Mouse (Mus musculus) adrenal gland (tissue): ENCODE data around the gene Rnaset2b.
"Not testable (repeated sequence)": the region's sequence is repeated elsewhere in the genome, so short reads cannot be mapped to it uniquely, and the experiment has no call there.

Source experiments
- intact Hi-C: fragments of 180-260 bp; cut with DNase I; formaldehyde crosslinking; loops from one replicate; pipeline ENCODE4 v1.15.1; 2025

The Rnaset2b gene

DNA sequence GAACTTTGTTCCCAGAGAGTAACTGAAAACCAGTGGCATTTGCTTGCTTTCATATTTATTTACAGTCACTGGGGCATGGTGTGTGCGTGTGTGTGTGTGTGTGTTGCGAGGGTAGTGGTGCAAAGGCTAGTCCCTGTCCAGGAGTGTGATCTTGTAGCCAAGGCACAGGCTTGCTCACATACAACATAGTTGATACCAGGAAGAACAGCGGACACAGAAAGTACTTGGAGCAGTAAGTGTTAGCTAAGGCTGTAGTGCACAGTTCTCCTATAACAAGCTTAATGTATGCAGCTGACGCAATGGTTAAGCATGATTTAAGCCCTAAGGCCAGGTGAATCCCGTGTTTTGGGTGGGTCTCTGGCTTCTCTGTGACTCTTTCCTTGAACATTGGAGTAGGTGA lies 8.9 kb downstream of the Rnaset2b start:
- intact Hi-C loops = not testable (repeated sequence)

DNA sequence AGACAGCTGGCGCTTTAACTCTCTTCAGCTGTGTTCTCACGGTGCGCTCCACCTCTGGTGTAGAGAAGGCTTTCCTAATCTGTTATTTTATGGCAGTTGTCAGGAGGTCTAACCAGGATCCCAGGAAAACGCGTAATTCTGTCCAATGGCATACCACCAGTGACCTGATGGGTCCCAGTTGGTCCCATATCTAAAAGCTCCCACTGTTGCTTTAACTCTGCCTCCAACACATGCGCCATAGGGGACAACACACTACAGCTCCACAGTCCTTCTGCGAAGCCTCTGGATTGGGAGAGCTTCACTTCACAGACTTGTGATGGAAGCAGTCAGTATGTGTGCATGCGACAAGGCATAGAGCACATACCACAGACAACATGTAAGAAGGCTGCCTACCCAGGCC lies 9.7 kb downstream of the Rnaset2b start:
- intact Hi-C loops = not testable (repeated sequence)

DNA sequence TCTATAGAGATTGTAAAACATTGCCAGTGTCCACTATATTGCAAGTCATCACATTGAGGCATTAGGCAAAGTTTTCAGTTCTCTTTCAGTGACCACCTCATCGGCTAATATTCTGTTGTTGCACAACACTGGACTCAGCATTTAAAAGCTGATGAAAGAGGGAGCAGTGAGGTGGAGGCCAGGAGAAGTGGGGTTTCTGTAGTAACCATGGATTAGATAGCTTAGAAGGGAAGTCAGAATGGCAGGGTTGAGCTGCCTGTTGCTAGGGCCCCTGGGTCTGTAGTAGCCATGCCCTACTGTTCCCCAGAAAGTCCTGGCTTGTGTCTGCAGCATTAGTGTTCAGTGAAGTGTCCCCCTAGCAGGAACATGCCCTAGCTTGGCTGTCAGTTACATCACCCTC lies 15.7 kb downstream of the Rnaset2b start:
- intact Hi-C loops = not testable (repeated sequence)

DNA sequence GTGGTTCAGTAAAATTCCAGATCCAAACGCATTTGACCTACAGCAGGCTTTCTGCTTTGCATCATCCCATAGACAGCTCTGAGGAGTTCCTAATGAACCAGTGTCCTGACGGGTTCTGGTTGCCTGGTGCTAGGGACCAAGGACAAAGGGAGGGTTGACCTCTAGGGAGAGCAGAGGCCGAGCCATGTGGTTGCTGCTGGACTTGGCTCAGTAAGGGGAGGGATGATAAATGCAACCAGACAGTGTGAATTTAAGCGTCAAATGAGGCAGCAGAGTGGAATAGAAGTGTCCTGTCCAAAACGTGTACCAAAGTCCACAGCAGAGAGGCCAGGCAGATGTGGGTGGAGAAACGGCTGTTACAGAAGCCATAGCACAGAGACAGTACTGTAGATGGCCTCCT lies 25.1 kb downstream of the Rnaset2b start:
- intact Hi-C loops = not testable (repeated sequence)

DNA sequence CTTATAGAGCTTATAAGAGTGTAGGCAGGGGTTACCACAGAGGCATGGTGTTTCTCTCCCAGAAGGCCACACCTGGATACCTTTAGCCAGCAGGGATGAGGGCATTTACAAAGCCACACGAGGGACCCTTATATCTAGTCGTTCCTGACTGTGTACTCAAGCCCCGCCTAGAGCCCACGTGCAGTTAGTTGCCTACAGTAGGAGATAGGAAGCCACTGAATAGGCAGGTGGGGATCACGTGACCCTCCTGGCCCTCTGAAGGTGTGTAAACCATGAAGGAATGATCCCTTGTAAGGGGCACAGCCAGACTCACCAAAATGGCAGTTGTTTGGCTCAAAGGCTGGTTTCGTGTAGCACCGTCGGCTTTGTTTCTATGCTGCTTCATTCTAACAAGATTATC lies 26.4 kb downstream of the Rnaset2b start:
- intact Hi-C loops = not testable (repeated sequence)

DNA sequence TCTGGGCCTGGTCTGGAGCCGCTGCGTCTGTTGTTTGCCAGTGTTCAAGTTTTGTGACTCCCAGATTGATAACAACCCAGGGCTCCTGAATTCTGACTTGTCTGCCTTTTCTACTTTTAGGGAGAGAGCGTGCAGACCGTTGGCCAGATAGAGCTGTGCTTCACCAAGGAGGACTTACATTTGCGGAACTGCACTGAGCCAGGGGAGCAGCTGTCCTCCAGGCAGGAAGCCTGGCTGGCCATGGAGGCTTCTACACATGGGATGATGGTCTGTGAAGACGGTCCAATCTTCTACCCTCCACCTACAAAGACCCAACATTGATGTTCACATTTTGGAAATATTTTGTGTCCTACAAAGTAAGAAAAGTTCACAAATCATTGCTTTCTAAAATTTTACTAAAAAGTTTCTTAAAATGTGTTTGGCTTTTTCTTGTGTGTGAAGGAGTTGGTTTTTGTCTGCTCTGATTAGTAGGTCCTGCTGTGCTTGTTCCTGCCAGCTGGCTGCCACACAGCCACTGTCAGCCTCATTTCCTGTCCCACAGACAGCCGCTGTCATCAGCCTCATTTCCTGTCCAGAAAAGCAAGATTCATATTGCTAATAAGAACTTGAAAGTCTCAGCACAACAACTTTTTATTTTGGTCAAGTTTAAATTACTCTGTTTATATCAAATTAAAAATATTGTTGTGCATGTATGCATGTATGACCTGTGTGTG lies 27.5 kb downstream of the Rnaset2b start:
- intact Hi-C loops = not testable (repeated sequence)

DNA sequence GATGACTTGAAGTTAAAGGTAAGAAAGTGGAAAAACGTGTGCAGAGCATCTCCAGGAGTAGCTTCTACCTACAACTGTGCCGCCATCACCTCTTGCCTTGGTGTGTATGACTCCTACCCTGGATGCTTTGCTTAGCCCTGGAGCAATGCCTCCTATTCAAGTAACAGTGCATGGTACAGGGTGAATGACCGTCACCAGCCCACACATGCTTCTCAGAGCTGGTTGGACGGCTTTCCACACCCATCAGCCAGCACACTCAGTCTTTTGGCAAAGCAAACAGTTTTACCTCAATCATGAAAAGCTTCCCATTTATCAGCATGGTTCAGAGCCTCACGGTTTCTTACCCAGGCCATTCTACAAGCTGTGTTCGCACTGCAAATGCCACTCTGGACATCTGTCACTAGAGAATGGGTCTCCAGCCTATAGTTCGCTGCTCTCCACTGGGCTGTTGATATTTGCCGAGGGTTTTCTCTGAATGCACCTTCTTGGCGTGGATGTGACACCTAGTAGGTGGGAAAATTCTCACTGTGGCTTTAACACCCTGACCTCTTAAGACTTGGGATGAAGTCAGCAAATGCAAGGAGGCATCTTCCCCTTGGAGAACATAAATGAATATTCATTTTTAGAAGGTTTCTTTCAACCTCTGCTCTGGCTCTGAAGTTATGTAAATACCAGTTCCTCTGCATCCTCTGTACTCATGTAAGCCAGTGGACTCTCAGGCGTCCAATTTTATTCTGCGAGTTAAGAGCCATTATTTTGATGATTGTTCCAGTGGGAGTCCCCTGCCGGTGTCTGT lies 31.6 kb downstream of the Rnaset2b start:
- intact Hi-C loops = not testable (repeated sequence)

DNA sequence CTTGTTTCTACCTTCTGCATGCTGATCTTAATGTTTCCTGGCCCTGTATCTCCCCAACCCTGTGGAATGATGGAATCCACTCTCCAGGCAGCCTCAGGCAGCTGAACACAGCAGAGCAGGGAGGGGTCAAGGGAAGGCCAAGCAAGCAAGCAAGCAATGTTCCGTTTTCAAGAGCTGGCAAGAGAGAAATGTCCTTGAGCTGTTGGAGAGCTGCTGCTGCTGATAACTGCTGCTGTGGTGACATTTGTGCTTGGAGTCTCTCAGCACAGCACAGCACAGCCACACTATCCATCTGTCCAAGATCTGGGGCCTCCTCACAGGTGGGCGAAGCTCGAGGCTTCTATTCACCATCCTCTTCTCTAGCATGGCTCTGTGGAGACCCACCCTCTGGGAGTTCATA lies 33.0 kb downstream of the Rnaset2b start:
- intact Hi-C loops = not testable (repeated sequence)

DNA sequence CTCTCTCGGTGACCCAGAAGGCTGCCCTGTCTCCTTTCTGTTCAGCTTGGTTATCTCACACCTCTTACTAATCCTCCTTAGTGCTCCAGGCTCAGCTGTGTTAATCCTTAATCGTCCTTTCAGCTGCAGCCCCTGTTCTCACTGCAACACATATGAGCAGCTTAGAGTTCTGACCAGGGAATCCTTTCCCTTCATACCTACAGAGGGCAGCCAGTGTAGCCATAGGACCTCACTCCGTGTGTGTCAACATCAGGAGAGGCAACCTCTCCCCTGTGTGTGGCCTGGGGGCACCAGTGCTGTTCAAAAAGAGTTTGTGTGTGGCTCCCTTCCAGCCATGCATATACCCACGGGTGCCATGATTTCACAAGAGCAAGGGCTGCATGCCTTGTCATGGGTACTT lies 35.2 kb downstream of the Rnaset2b start:
- intact Hi-C loops = not testable (repeated sequence)

DNA sequence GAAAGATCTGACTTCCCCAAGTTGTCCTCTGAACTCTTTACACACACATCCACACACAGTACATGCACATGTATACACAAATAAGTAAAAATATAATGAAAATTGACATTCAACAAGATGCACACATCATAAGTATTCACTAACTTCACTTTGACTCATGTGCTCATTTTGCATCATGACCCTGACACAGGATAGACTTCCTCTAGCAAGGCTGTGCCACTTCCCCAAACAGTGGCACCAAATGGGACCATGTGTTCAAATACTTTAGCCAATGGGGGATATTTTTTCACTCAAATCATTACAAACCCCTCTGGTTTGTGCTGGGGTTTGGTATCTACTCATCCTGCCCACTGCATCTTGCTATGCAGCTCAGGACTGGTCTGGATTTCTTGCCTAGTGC lies 38.5 kb downstream of the Rnaset2b start:
- intact Hi-C loops = not testable (repeated sequence)

DNA sequence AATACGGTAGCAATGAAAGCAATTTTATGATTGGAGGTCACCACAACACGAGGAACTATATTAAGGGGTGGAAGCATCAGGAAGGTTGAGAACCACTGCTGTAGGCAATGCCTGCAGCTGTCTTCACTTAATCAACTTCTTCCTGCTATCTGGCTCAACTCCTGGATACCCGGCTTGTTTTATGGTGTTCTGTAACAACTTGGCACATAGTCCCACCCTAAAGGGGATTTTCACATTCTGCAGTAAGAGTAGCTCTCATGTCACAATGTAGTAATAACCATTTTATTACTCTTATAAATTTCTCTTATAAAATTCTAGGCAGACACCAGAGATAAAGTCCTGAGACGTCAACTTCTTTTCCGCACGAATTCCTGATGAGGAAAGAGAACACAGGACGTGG lies 39.0 kb downstream of the Rnaset2b start:
- intact Hi-C loops = not testable (repeated sequence)

DNA sequence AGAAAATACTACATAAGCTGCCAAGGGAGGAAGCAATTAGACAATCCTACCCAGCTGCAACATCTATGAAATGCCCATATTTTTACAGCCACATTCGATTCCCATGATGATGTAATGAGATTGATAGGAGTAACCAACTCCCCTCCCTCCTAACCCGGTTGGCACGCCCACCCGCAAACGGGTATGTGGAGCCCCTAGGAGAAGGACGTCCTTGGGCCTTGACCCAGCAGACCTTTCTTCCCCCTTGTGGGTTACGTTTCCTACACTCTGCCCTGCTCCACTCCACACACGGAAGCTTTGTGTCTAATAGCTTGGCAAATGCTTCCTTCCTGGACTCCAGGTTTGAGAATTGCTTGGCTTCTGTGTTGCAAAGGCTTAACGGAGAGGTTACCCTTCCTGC lies 39.5 kb downstream of the Rnaset2b start:
- intact Hi-C loops = not testable (repeated sequence)

DNA sequence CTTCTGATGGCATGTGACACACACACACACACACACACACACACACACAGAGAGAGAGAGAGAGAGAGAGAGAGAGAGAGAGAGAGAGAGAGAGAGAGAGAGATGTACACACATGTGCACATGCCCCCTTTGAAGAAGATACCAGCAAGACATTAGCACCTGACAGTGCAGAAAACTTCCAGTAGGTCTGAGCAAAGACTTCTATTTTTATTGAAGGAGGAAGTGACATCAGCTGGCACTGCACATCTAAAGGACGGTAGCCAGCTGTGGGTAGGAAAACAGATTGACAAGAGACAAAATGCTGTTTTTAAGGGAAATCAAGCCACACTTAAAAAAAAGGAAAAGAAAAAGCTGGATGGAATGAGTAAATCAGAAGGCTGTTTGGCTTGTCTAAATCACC lies 43.8 kb downstream of the Rnaset2b start:
- intact Hi-C loops = not testable (repeated sequence)

DNA sequence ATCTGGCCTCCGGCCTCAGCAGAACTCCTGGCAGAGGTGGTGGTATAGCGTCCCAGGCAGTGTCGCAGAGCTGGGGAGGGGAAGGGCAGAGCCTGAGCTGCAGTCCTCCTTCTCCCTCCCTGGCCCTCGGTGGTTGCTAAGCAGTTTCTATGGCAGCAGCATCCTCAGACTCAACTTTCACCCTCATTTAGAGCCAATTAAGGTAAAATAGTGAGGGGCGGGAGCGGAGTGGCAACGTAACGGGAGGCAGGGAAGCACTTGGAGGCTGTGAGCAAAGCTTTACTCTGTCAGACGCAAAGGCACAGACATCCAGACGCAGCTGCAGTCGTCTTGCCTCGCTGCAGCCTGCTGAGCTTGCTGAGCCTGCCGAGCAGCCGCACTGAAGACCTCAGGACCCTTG lies 54.8 kb downstream of the Rnaset2b start, which contains the start of gene Gm1604a:
Gene Gm1604a, plus strand, starts transcription at position 312 of the 400 bp plus-strand sequence.
- intact Hi-C loops = not testable (repeated sequence)

DNA sequence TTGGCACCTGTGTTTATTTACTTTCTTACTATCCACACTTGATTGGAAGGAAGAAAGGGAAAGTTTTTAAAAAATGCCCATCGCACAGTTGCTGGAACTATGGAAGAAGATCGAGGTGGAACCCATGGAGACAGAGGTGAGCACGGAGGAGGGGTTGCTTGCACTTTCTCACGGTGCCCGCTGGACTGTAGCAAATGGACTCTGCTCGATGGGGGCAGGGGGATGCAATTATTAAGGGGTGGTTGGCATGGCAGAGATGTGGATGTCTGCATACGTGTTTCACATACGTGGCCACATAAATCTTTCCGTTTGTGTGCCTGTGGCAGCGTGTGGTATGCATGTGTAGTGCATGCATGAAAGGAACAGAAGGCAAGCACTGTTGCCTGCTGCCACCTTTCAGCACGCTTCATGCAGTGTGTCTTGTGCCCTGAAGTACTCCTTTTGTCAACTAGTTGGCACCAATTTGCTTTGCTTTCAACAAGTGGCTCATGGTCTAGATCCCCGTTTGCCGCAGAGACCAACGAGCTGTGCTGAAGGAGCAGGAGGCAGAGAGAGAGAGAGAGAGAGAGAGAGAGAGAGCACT lies 55.4 kb downstream of the Rnaset2b start:
- intact Hi-C loops = not testable (repeated sequence)

DNA sequence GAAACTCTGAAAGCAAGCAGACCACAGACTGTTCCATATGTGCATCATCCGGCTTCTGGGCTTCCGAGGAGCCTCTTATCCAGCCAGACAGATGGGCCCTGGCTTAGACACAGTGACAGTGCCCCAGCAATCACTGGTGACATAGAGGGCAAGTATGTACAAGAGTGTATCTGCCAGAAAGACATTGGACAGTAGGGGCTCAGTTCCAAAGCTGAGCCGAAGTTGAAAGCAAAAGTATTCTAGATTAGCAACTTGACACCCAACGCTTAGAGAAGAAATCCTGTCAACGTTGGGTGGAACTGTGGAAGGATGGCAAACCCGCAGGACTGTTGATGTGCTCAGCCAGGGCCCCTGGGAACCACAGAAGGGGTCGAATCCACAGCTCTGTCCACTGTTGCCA lies 59.8 kb downstream of the Rnaset2b start:
- intact Hi-C loops = not testable (repeated sequence)

DNA sequence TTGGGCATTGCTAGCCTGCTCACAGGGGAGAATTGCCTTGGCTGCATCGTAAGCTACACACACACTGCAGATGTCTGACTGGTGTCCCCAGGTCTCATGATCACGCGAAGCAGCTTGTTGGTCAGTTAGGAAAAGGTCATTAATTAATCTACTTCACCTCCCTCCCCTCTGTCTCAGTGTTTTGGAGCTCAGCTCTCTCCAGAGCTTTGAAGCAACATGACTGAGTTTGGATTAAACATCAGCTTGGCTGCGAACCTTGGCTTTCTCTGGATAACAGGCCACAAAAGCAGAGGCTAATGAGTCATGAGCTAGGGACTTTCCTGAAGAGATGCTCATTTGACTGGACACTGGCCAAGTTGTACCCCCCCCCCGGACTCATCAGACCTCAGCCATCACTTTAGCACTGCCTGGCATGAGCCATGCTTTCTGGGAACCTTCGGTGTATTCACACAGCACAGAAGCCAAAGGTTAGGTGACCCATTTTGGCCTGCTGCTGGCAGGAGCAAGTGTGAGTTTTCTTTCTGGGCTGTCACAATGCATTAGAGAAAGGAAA lies 60.3 kb downstream of the Rnaset2b start:
- intact Hi-C loops = not testable (repeated sequence)

DNA sequence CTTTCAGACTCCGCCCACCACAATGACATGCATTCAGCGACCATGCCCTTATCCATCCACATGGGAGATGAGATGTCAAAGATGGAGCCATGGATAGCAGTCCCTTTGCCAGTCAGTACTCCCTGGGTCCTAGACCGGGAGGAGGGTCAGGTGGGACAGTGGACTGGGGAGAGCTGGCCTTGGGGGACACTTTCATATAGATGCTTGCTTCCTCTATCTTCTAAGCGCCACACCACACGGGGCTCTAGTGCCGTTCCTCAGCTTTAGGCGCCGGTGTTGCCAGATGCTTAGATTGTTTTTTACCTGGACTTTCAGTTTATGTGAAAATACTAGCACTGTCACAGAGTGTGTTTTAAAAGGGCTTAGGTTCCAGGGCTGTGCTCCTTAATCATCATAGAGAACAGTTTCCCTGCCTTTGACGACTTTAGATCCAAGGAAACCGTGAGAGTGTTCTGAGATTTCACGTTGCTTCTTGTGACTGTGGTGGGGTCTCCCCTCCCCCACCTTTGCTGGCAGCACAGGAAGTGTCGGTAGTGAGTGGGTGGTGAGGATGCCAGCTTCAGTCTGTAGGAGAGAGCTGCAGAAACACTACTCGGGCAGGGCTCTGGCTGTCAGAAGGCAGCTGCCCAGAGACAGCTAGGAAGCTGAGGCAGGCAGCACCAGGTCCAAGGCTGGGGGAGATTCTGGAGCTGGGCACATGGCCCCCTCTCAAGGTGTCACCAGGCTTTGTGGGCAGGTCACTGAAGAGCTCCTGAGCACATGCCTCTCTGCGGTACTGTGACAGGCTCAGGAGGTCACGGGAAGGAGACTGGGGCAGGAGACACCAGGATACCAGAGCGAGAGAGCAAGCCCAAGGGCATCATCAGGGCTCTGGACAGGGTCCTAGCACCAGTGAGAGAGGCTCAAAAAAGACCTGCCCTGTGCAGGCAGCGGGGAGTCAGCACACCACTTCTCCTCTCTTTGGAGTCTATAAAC lies 63.0 kb downstream of the Rnaset2b start:
- intact Hi-C loops = not testable (repeated sequence)
